ENCODE assay signal across 9 mouse cellular contexts in genomic region chr7:3606798-3607197, GRCm38 (mm10). TPM values are rescaled to one million over a fixed set of nuclear protein-coding genes. Genes with fewer than 3 reads are reported as not detected.
DNase-seq lines count a peak whose midpoint lies in the region; ATAC-seq and TF ChIP-seq lines count a peak whose summit lies in the region.
"Had no signal": no experiment of that assay in that cellular context is flagged by ENCODE, and none has a peak within 500 bp of the region (broad histone marks: within the 10 kb centered on the region; RNA-seq: fewer than 3 reads in every experiment).

No protein-coding gene starts in this region.

- no peaks in the 10 kb centered on the region for H3K9me3 ChIP-seq in midbrain, embryonic 14.5 days (ENCODE audit: control insufficient read depth, low read length)
- H3K9me3 ChIP-seq in midbrain, embryonic 15.5 days: no peaks in the 10 kb centered on the region
- no peaks in the 10 kb centered on the region for H3K9me3 ChIP-seq in kidney, postnatal 0 days (replicated peaks; ENCODE audit: low read length)
- no peaks in the 10 kb centered on the region for H3K9me3 ChIP-seq in stomach, embryonic 14.5 days (ENCODE audit: control insufficient read depth, low read depth, low read length)
- H3K9me3 ChIP-seq: forebrain, embryonic 13.5 days; neural tube, embryonic 12.5 days had no signal

- H3K27ac ChIP-seq in midbrain, embryonic 14.5 days (replicated peaks; ENCODE audit: low read depth, low read length): no peak overlapping the region
- no peak overlapping the region for H3K27ac ChIP-seq in midbrain, embryonic 15.5 days
- H3K27ac ChIP-seq in bone marrow, adult 2 months (ENCODE audit: control insufficient read depth, insufficient read depth, low read depth, low read length, poor library complexity): no peak overlapping the region
- no peak overlapping the region for H3K27ac ChIP-seq in kidney, postnatal 0 days
- no peak overlapping the region for H3K27ac ChIP-seq in stomach, embryonic 14.5 days (ENCODE audit: low read length)
- H3K27ac ChIP-seq: forebrain, embryonic 13.5 days; neural tube, embryonic 12.5 days had no signal

- H3K4me3 ChIP-seq in midbrain, embryonic 14.5 days (replicated peaks; ENCODE audit: low read depth, low read length): no peak overlapping the region
- H3K4me3 ChIP-seq in midbrain, embryonic 15.5 days: no peak overlapping the region
- no peak overlapping the region for H3K4me3 ChIP-seq in bone marrow, adult 2 months (replicated peaks; ENCODE audit: control insufficient read depth, low read depth, low read length)
- H3K4me3 ChIP-seq in kidney, postnatal 0 days (replicated peaks; ENCODE audit: low read depth, low read length): no peak overlapping the region
- no peak overlapping the region for H3K4me3 ChIP-seq in stomach, embryonic 14.5 days (ENCODE audit: low read depth, low read length)
- H3K4me3 ChIP-seq: forebrain, embryonic 13.5 days; neural tube, embryonic 12.5 days had no signal

- H3K9ac ChIP-seq in midbrain, embryonic 14.5 days (replicated peaks; ENCODE audit: low read length): no peak overlapping the region
- no peak overlapping the region for H3K9ac ChIP-seq in midbrain, embryonic 15.5 days
- H3K9ac ChIP-seq in kidney, postnatal 0 days (ENCODE audit: low read depth, low read length): no peak overlapping the region
- H3K9ac ChIP-seq in stomach, embryonic 14.5 days (replicated peaks; ENCODE audit: low read depth, low read length): no peak overlapping the region
- H3K9ac ChIP-seq: forebrain, embryonic 13.5 days; neural tube, embryonic 12.5 days had no signal

- no peaks in the 10 kb centered on the region for H3K4me1 ChIP-seq in midbrain, embryonic 14.5 days (ENCODE audit: control insufficient read depth, insufficient read depth, low read length)
- H3K4me1 ChIP-seq in midbrain, embryonic 15.5 days: no peaks in the 10 kb centered on the region
- H3K4me1 ChIP-seq in bone marrow, adult 2 months (ENCODE audit: control insufficient read depth, insufficient read depth, low read length): no peaks in the 10 kb centered on the region
- no peaks in the 10 kb centered on the region for H3K4me1 ChIP-seq in kidney, postnatal 0 days (replicated peaks; ENCODE audit: insufficient read depth, low read length)
- H3K4me1 ChIP-seq in stomach, embryonic 14.5 days (ENCODE audit: control insufficient read depth, insufficient read depth, low read length): no peaks in the 10 kb centered on the region
- H3K4me1 ChIP-seq: forebrain, embryonic 13.5 days; neural tube, embryonic 12.5 days had no signal

- peak; percentile 30 for DNase-seq in midbrain, embryonic 14.5 days
- DNase-seq in kidney, postnatal 0 days (ENCODE audit: low spot score): peak; percentile 74
- no peak for DNase-seq in right cerebral cortex, postnatal 10 days (ENCODE audit: low spot score in 2 of 2)

- TF ChIP-seq POLR2A in bone marrow, adult 2 months (IDR thresholded peaks at IDR 0.05; ENCODE audit: borderline replicate concordance, control insufficient read depth, low read depth, low read length): no peak

- no peaks in the 10 kb centered on the region for H3K27me3 ChIP-seq in midbrain, embryonic 14.5 days (ENCODE audit: control insufficient read depth, insufficient read depth, low read length)
- no peaks in the 10 kb centered on the region for H3K27me3 ChIP-seq in midbrain, embryonic 15.5 days (replicated peaks)
- no peaks in the 10 kb centered on the region for H3K27me3 ChIP-seq in kidney, postnatal 0 days (ENCODE audit: insufficient read depth, low read length)
- no peaks in the 10 kb centered on the region for H3K27me3 ChIP-seq in stomach, embryonic 14.5 days (ENCODE audit: control insufficient read depth, insufficient read depth, low read length)
- H3K27me3 ChIP-seq: forebrain, embryonic 13.5 days; neural tube, embryonic 12.5 days had no signal

- H3K36me3 ChIP-seq in midbrain, embryonic 14.5 days (ENCODE audit: control insufficient read depth, insufficient read depth, low read length): no peaks in the 10 kb centered on the region
- H3K36me3 ChIP-seq in midbrain, embryonic 15.5 days (replicated peaks): no peaks in the 10 kb centered on the region
- H3K36me3 ChIP-seq in kidney, postnatal 0 days (ENCODE audit: insufficient read depth, low read length): no peaks in the 10 kb centered on the region
- H3K36me3 ChIP-seq in stomach, embryonic 14.5 days (ENCODE audit: control insufficient read depth, insufficient read depth, low read length): no peaks in the 10 kb centered on the region
- H3K36me3 ChIP-seq: neural tube, embryonic 12.5 days had no signal

- no peak for ATAC-seq in midbrain, embryonic 14.5 days (ENCODE audit: low FRiP score, low TSS enrichment)
- ATAC-seq in midbrain, embryonic 15.5 days (replicated peaks): no peak; the same call in 1 of the 2 replicates
- ATAC-seq in kidney, postnatal 0 days (replicated peaks; ENCODE audit: low FRiP score, low read depth): peak; percentile 89; the same call in 1 of the 2 replicates
- 0 out of 2 replicates have a peak, but pooled peaks have one; percentile 54 for ATAC-seq in stomach, embryonic 14.5 days (ENCODE audit: insufficient number of reproducible peaks, insufficient read depth, low FRiP score, low read depth)
- ATAC-seq in monocyte, adult 5-6 weeks (replicated peaks; ENCODE audit: insufficient number of reproducible peaks, low FRiP score, low TSS enrichment, poor library complexity, severe bottlenecking): no peak
- ATAC-seq: forebrain, embryonic 13.5 days had no signal

- 29% methylated on average over 2 of the region's 2 CpGs for WGBS in midbrain, embryonic 14.5 days
- 30% methylated on average over 2 of the region's 2 CpGs for WGBS in midbrain, embryonic 15.5 days
- WGBS in bone marrow, adult 2 months: 12% methylated on average over 2 of the region's 2 CpGs
- 12% methylated on average over 2 of the region's 2 CpGs for WGBS in kidney, postnatal 0 days
- 23% methylated on average over 2 of the region's 2 CpGs for WGBS in stomach, embryonic 14.5 days

- H3K4me2 ChIP-seq in midbrain, embryonic 14.5 days (ENCODE audit: low read length): no peak overlapping the region
- H3K4me2 ChIP-seq in midbrain, embryonic 15.5 days: no peak overlapping the region
- no peak overlapping the region for H3K4me2 ChIP-seq in kidney, postnatal 0 days (ENCODE audit: low read length)
- H3K4me2 ChIP-seq in stomach, embryonic 14.5 days (replicated peaks; ENCODE audit: low read depth, low read length): no peak overlapping the region
- H3K4me2 ChIP-seq: forebrain, embryonic 13.5 days; neural tube, embryonic 12.5 days had no signal

- TF ChIP-seq CTCF in bone marrow, adult 2 months (IDR thresholded peaks at IDR 0.05; ENCODE audit: control insufficient read depth, insufficient read depth, low read length): peak; percentile 41; the same call in 1 of the 2 replicates
- peak; percentile 67 for TF ChIP-seq CTCF in kidney, postnatal 0 days (IDR thresholded peaks at IDR 0.05; ENCODE audit: low read depth)

RNA-seq across cellular contexts. Expression of gene Oscar, which starts 9.2 kb away (rescaled TPM):
- polyA plus RNA-seq in midbrain, embryonic 14.5 days (2014; fragmentation: Nextera tagmentation; extraction: Ambion mirVana): 0.26 and 0.63 TPM in 2 replicates
- polyA plus RNA-seq in midbrain, embryonic 15.5 days (2015; fragmentation: Nextera tagmentation; extraction: Ambion mirVana): 0.33 and 0.59 TPM in 2 replicates
- 1.1 TPM in 1 of 2 replicates, not detected in the other for polyA plus RNA-seq in bone marrow, adult 2 months (2011; ENCODE audit: insufficient read depth, insufficient read length, low replicate concordance, missing spikeins)
- 0.14 TPM in 1 of 2 replicates, not detected in the other for polyA plus RNA-seq in kidney, postnatal 0 days (2015; fragmentation: Nextera tagmentation; extraction: Ambion mirVana)
- polyA plus RNA-seq in stomach, embryonic 14.5 days (2014; fragmentation: Nextera tagmentation; extraction: Ambion mirVana): 0.41 TPM in 1 of 2 replicates, not detected in the other
- not detected in 3 replicates for total RNA-seq in monocyte, adult 5-6 weeks (2017)

RNA-seq across cellular contexts. Expression of gene Ndufa3, which starts 10.4 kb away (rescaled TPM):
- polyA plus RNA-seq in midbrain, embryonic 14.5 days (2014; fragmentation: Nextera tagmentation; extraction: Ambion mirVana): 432 and 586 TPM in 2 replicates
- polyA plus RNA-seq in midbrain, embryonic 15.5 days (2015; fragmentation: Nextera tagmentation; extraction: Ambion mirVana): 458 and 526 TPM in 2 replicates
- 372 and 377 TPM in 2 replicates for polyA plus RNA-seq in bone marrow, adult 2 months (2011; ENCODE audit: insufficient read depth, insufficient read length, low replicate concordance, missing spikeins)
- 637 and 674 TPM in 2 replicates for polyA plus RNA-seq in kidney, postnatal 0 days (2015; fragmentation: Nextera tagmentation; extraction: Ambion mirVana)
- polyA plus RNA-seq in stomach, embryonic 14.5 days (2014; fragmentation: Nextera tagmentation; extraction: Ambion mirVana): 517 and 630 TPM in 2 replicates
- total RNA-seq in monocyte, adult 5-6 weeks (2017): 163 to 226 TPM (median 220 TPM) in 3 replicates

RNA-seq across cellular contexts. Expression of gene Tfpt, which starts 22.9 kb away (rescaled TPM):
- 30.4 and 38.5 TPM in 2 replicates for polyA plus RNA-seq in midbrain, embryonic 14.5 days (2014; fragmentation: Nextera tagmentation; extraction: Ambion mirVana)
- 38.2 and 40.7 TPM in 2 replicates for polyA plus RNA-seq in midbrain, embryonic 15.5 days (2015; fragmentation: Nextera tagmentation; extraction: Ambion mirVana)
- 12.2 and 42.0 TPM in 2 replicates for polyA plus RNA-seq in bone marrow, adult 2 months (2011; ENCODE audit: insufficient read depth, insufficient read length, low replicate concordance, missing spikeins)
- polyA plus RNA-seq in kidney, postnatal 0 days (2015; fragmentation: Nextera tagmentation; extraction: Ambion mirVana): 17.0 and 19.3 TPM in 2 replicates
- 22.3 and 22.4 TPM in 2 replicates for polyA plus RNA-seq in stomach, embryonic 14.5 days (2014; fragmentation: Nextera tagmentation; extraction: Ambion mirVana)
- 20.6 to 34.9 TPM (median 28.7 TPM) in 3 replicates for total RNA-seq in monocyte, adult 5-6 weeks (2017)

RNA-seq across cellular contexts. Expression of gene Prpf31, which starts 23.0 kb away (rescaled TPM):
- 71.0 and 82.7 TPM in 2 replicates for polyA plus RNA-seq in midbrain, embryonic 14.5 days (2014; fragmentation: Nextera tagmentation; extraction: Ambion mirVana)
- 93.2 and 96.7 TPM in 2 replicates for polyA plus RNA-seq in midbrain, embryonic 15.5 days (2015; fragmentation: Nextera tagmentation; extraction: Ambion mirVana)
- 26.4 and 45.2 TPM in 2 replicates for polyA plus RNA-seq in bone marrow, adult 2 months (2011; ENCODE audit: insufficient read depth, insufficient read length, low replicate concordance, missing spikeins)
- polyA plus RNA-seq in kidney, postnatal 0 days (2015; fragmentation: Nextera tagmentation; extraction: Ambion mirVana): 66.3 and 74.6 TPM in 2 replicates
- 85.3 and 94.4 TPM in 2 replicates for polyA plus RNA-seq in stomach, embryonic 14.5 days (2014; fragmentation: Nextera tagmentation; extraction: Ambion mirVana)
- total RNA-seq in monocyte, adult 5-6 weeks (2017): 50.9 to 63.8 TPM (median 57.8 TPM) in 3 replicates

RNA-seq across cellular contexts. Expression of gene Cnot3, which starts 38.3 kb away (rescaled TPM):
- 36.6 and 51.2 TPM in 2 replicates for polyA plus RNA-seq in midbrain, embryonic 14.5 days (2014; fragmentation: Nextera tagmentation; extraction: Ambion mirVana)
- 47.6 and 48.4 TPM in 2 replicates for polyA plus RNA-seq in midbrain, embryonic 15.5 days (2015; fragmentation: Nextera tagmentation; extraction: Ambion mirVana)
- polyA plus RNA-seq in bone marrow, adult 2 months (2011; ENCODE audit: insufficient read depth, insufficient read length, low replicate concordance, missing spikeins): 72.1 and 112 TPM in 2 replicates
- 39.0 and 41.7 TPM in 2 replicates for polyA plus RNA-seq in kidney, postnatal 0 days (2015; fragmentation: Nextera tagmentation; extraction: Ambion mirVana)
- polyA plus RNA-seq in stomach, embryonic 14.5 days (2014; fragmentation: Nextera tagmentation; extraction: Ambion mirVana): 58.3 and 59.5 TPM in 2 replicates
- total RNA-seq in monocyte, adult 5-6 weeks (2017): 19.8 to 52.4 TPM (median 24.8 TPM) in 3 replicates

Comparison
In these comparisons a context has a peak if more than half of its experiments do, and no peak if none do; other contexts are left out.
1. ATAC-seq: peak in kidney, postnatal 0 days (single experiment) and stomach, embryonic 14.5 days (single experiment); none in midbrain, embryonic 14.5 days (single experiment), midbrain, embryonic 15.5 days (single experiment) and monocyte, adult 5-6 weeks (single experiment).
2. DNase-seq: peak in midbrain, embryonic 14.5 days (single experiment) and kidney, postnatal 0 days (single experiment); none in right cerebral cortex, postnatal 10 days (0 of 2).